Mouse (Mus musculus): ENCODE data around the gene Cwf19l1. TPM values are rescaled to one million over a fixed set of nuclear protein-coding genes. Genes with fewer than 3 reads are reported as not detected.

Cwf19l1 gene
- total RNA-seq, 1 experiment from 2014 or later, result 51.6 TPM

DNA sequence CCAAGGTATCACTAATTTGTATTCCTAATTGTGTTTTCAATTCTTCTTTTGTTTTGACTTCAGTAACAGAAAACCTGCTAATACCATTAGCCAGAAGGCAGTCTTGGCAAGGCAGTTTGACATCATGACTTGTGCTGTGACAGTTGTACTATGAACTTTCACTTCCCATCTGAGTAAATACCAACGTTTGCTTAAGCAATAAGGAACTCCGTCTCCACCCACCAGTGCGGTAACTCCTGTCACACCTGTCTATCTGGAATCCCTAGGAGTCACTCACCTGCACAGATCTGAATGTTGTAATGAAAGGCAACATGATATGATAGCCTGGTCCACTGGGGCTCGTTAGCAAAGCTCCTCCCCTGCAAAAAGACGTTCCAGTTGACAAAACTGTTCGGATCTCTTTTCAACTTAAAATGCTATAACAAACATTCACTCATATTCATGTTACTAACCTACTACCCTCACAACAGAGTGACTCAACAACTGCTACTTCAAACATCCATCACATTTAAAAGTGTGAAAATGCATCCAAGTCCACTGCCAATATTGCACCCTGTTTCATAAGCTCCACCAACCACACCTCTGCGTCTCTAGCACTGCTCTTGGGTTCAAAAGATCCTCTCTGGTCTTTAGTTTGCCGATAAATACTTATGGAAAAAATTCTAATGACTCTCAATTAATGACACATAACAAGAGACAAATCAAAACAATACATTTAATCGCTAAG lies 68.2 kb downstream of the Cwf19l1 start:
- no peak for ATAC-seq (replicated peaks; ENCODE audit: low read depth, poor library complexity, severe bottlenecking)

DNA sequence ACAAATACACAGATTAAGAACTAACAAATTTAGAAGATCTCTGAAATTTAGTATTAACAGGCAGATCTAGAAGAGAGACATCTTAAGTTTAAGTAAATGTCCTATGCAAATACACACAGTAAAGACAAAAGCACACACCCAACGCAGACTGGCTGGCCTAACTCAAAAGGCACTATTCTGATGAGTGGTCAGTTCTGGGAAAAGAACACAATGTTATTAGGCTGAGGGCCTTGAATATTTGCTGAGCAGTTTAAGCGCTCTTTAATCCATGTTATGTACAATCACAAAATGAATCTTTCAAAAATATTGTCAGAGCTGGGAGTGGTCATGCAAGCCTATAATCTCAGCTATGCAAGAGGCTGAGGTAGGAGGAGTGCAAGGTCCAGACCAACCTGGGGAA lies 70.9 kb downstream of the Cwf19l1 start:
- ATAC-seq (replicated peaks; ENCODE audit: low read depth, poor library complexity, severe bottlenecking), result no peak

DNA sequence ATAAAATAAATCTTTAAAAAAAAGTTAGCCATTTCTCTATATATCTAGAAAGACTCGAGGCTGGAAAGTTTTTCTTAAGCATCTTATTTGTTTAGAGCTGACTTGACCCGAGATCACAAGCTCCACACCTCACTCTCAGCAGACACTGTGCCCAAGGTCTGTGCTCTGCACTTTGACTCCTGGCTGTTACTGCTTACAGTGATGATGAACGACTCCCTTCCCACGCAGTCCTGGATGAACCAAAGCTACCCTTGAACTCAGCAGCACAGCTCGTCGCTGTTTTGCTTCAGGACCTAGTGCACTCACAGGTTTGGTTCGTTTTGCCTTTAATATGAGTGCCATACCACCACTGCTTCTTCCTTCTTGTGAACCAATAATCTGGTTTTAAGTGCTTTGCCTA lies 71.9 kb downstream of the Cwf19l1 start:
- ATAC-seq (replicated peaks; ENCODE audit: low read depth, poor library complexity, severe bottlenecking), result no peak

DNA sequence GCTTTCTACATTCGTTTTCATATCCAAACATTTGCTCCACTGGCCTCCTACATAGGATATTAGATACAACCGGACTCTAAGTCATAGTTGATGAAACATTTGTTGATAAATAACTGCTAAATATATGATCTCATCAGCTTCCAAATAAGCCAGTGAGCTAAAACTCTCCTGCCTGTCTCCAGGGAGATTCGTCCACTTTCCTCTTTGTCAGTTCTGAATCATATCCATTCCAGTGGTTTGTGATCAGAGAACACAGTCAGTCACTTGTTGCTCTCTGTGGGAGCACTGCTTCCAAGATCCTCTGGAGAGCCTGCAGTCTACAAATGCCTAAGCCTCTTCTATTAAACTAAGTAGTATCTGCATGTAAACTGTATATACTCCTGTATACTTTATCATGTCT lies 75.5 kb downstream of the Cwf19l1 start:
- ATAC-seq (replicated peaks; ENCODE audit: low read depth, poor library complexity, severe bottlenecking), result no peak

Other genes starting within 250 kb of the Cwf19l1 start
- 8.4 and 9.0 TPM in 2 replicates for gene Dnmbp, start 195.7 kb downstream of the Cwf19l1 start, total RNA-seq (2017)
- gene Cpn1, start 149.3 kb downstream of the Cwf19l1 start, total RNA-seq (2017), result 0.19 TPM in 1 of 2 replicates, not detected in the other
- not detected in 2 replicates for gene Cyp2c23, start 106.7 kb downstream of the Cwf19l1 start, total RNA-seq (2017)
- gene Erlin1, start 66.1 kb downstream of the Cwf19l1 start, total RNA-seq (2017), result 30.6 and 35.3 TPM in 2 replicates
- 55.9 and 60.6 TPM in 2 replicates for gene Chuk, start 28.4 kb downstream of the Cwf19l1 start, total RNA-seq (2017)
- 69.7 and 106 TPM in 2 replicates for gene Bloc1s2, start 10.6 kb upstream of the Cwf19l1 start, total RNA-seq (2017)
- not detected in 2 replicates for gene Pkd2l1, start 56.6 kb upstream of the Cwf19l1 start, total RNA-seq (2017)
- not detected in 2 replicates for gene Scd3, start 67.4 kb upstream of the Cwf19l1 start, total RNA-seq (2017)
- gene Scd2, start 157.8 kb upstream of the Cwf19l1 start, total RNA-seq (2017), result 115 and 135 TPM in 2 replicates
- gene Scd4, start 197.2 kb upstream of the Cwf19l1 start, total RNA-seq (2017), result 0.14 and 0.15 TPM in 2 replicates